Mouse (Mus musculus) CD8-positive naive resting alpha-beta T cell, adult 2 months (primary cell): ENCODE results near the gene Slc35e3.
"Not testable (repeated sequence)": the region's sequence is repeated elsewhere in the genome, so short reads cannot be mapped to it uniquely, and the experiment has no call there.

Source experiments
- DNase-seq, 2 experiments: peaks; one replicate each; pipeline ENCODE4 v3.0.0; 2022; ENCODE audit warnings: low read depth in 2 of 2, low spot score in 2 of 2

Gene Slc35e3

DNA sequence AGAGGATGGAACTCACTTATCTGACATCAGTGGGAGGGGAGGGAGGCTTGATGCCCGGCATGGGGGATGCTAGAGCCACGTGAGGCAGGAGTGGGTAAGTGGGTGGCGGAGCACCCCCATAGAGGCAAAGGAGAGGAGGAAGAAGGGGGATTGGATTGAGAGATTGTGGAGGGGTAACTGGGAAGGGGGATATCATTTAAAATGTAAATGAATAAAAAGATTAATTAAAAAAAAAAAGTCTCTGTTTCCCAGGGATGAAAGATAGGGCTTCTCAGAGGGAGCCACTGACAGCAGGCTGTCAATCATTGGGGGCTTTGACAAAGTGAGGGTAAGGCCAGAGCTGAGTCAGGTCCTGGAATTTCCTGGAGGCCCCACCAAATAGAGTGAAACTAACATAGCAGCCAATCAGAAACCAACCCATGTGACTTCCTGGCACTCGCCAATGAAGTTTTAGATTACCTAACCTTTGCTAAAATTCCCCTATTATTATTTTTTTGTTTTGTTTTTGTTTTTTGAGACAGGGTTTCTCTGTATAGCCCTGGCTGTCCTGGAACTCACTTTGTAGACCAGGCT, 31.2 kb downstream of the Slc35e3 start:
- no peak for DNase-seq

DNA sequence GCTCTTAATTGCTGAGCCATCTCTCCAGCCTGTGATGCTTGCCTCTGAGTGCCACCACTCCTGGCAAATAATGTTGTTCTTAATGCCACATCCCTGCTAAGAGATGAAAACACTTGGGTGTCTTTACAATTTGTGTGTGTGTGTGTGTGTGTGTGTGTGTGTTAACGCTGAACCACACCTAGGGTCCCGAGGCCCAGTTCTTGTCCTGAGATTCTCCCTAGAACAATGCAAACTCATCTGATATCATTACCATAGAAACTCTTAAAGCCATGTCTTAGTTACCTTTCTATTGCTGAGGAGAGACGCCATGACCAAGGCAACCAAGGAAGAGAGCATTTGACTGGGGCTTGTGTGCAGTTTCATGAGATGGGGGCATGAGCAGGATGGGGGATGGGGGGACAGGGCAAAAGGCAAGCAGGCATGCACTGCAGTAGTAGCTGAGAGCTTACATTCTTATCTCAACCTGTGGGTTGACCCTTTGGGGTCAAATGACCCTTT, 32.1 kb downstream of the Slc35e3 start:
- DNase-seq = no peak

DNA sequence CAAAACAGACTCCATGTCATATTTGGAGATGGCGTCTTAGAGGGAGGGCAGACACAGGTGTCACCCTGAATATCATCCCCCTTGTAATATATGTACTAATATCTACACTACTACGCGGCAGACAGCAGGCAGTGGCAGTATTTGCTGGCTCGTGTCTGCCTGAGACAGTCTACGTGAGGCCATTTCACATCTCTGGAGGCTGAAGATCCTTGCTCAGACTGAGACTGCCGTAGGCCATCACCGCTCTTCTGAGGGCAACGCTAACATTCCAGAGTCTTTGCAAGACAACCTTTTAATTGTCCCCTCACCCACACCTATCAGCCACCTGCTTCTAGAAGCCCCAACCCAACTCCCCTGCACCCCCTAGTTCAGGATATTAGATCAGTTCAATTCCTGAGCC, 32.7 kb downstream of the Slc35e3 start:
- no peak for DNase-seq

DNA sequence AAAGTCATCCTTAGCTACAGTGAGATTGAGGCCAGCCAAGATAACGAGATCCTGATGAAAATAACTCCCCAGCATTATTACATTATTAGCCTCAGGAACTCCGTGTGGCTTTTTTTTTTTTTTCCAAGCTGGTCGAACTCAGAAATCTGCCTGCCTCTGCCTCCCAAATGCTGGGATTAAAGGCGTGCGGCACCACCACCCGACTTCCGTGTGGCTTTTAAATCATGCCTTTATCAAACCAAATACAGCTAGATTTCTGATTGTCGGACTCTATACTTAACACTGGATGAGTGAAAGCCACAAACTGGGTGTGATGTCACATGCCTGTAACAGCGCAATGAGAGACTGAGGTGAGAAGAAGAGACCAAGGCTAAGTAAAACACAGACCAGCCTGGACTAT, 33.3 kb downstream of the Slc35e3 start:
- no peak for DNase-seq

DNA sequence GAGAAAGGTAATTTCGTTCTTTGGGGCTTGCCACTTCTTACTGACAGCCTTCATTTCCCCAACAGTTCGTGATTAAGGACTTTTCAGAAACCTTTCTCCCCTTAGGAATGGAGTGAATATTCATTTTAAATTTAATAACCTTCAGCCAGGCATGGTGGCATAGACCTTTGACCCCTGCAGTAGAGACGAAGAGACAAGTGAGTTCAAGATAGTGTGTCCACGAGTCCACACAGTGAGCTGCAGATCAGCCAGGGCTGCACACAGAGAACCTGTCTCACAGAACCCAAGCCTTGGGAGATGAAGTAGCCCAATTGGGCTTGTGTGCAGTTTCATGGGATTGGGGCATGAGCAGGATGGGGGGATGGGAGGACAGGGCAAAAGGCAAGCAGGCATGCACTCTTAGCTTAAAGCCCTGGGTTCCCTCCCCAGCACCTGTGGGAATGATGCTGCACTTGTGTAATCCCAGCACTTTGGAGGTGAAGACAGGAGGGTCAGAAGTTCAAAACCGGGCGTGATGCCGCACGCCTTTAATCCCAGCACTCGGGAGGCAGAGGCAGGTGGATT, 33.9 kb downstream of the Slc35e3 start:
- DNase-seq = no peak

DNA sequence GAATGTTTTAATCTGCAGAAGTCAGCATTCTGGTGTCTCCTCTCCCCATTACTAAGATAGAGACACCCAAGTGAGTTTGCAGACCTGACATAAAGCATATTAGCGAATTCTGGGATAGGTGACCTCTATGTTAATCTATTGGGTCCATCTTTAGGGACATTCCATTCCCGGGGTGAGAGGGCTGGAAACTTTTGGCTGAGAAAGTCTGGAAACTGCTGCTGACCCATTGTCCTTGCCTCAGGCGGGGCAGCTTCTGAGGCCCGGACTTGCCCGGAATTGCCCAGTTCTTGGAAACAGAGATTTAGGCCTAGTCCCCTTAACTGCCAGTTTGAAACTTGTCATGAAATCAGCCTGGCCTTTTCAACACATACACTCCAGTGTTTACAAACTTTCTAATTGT, 34.8 kb downstream of the Slc35e3 start:
- DNase-seq = no peak

DNA sequence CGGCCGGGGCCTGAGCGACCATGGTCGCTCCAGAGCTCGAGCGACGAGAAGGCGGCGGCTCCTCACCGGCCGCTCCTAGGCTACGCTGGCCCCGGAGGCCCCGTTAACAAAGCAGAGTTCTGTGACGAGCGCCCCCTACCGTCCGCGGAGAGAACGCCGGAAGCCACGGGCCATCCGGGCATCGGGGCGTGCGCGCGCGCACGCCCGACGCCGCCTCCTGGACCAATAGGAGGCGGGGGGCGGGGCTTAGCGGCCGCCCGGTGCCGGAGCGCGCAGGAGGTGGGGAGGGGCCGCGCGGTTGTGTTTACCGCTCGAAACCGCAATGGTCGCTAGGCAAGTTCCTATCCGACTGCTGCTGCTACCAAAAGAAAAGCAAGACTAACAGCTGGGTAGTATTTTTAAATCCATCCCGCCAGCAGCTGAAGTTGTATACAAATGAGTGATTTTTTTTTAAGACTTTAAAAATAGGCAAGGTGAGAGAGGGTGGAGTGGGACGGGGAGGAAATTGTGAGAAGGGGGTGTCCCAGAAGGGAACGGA, 35.5 kb downstream of the Slc35e3 start, which contains the start of gene Mdm2:
TSS of gene Mdm2 (minus strand) at position 155 of the 538 bp plus-strand sequence.
- DNase-seq = peak; percentile 95 to 96

DNA sequence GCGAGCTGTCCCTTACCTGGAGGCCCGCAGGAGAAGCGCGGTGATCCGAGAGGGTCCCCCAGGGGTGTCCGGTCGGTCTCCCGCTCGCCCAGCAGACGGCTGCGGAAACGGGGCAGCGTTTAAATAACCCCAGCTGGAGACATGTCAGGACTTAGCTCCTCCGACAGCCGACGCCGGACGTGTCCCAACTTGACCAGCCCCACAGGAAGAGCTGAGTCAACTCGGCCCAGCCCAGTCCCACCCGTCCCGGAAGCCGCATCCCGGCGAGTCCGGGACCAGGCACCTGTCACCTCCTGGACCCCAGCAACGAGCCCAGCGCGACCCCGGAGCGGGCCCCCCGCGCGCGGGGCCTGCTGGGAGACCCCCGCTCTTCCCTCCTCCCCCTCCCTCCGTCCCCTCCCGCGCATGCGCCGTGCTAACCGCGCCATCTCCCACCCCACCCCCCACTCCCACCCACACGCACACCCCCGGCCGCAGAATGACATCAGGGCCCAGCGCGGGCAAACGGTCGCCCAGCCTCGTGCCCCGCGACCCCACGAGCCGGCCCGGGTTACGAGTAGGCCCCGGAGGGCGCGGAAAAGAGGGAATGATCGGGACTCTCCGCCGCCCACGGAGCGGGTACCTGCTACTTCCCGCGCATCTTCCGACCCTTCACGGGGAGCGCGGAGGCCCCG, 36.1 kb downstream of the Slc35e3 start:
- DNase-seq = peak; percentile 49 to 52

DNA sequence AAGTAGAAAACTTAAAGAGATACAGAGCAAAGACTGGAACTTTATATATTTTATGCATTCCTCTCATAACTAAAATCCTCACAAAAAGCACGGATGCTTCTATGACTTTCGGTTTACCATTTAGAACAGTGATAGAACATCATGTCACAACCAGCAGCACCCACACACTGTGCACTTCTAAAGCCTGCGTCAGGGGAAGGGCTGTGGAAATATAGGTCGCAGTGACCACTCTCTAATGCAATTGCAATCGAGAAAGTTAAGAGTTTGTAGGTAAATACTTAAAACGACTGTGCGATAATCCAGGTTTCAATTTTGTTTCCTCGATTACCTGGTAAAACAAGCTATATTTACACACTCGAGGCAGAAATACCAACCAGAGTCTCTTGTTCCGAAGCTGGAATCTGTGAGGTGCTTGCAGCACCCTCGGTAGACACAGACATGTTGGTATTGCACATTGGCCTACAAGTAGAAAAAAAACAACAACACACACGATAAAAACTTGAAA, 36.8 kb downstream of the Slc35e3 start:
- DNase-seq = no peak

DNA sequence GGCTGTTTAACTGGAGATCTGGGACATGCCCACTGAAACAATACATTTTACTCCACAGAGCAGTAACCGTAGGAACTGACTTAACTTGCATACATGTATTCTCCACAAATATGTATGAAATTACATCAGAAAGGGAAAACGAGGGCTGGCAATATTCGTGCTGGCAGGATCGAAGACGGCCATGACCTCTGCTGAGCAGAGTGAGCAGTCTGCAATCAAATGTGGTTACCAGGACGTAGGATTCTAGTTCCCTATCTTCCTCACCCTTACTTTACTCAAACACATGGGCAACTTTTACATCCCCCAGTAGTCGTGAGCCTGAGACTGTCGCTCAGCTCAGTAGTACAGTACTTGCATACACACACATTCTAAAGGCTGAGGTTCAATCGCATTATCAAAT, 37.3 kb downstream of the Slc35e3 start:
- no peak for DNase-seq

DNA sequence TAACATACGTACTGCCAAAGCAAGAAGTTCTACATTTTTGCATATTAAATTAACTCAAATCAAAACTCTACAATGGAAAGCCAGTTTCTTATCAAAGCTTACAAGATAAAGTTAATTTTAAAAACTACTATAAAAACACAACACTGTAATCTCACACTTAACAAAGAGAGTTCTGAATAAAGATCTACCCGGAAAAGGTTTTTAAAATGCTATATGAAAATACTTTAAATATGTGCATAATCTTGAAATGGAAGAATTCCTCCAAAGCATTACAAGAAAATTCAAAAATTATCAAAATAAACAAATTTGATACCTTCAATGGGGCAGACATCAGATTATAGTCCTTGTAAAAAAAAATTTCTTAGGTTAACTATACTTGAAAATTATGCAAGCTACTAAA, 37.8 kb downstream of the Slc35e3 start:
- no peak for DNase-seq

DNA sequence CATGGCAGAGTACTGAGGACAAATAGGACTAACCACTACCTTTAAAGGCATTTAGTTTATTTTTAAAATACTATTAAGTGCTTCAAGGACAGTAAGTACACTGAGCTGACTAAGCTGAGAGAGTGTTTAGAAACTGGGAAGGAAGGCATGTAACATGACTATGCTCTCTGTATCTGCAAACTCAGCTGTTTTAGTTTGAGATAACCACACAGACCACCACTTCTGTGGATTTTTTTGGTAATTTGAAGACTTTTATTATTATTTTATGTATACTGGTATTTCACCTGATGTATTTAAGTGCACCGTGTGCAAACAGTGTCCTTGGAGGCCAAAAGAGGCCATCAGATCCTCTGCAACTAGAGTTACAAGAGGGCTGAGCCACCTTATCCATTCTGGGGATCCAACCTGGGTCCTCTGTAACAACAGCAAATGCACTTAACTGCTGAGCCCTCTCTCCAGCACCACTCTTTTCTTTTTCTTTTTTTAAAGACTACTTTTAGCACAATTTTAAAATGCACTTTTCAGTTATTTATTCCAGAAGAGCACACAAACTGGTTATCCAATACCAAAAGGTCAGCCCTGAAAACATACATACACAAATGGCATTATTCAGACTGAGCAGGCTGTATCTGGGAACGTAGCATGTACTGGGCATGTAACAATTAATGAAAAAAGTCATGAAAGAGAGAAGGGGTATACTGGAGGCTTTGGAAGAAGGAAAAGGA, 38.9 kb downstream of the Slc35e3 start:
- no peak for DNase-seq

DNA sequence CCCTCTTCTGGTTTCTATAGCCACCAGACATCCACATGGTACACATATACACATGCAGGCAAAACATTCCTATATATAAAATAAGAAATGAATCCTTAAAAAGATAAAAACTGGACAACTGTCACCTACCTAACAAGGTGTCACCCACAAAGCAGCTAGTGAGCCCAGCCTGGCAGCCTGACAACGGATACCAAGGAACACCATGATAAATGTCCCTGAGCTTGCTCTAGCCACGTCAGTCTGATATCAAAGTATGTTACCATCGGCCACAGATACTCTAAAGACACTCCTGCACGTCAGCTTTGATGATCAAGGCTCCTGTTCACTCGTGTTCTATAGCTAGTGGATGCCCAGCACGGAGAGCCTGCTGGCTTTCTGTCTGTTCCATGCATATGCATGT, 39.7 kb downstream of the Slc35e3 start:
- DNase-seq = no peak

DNA sequence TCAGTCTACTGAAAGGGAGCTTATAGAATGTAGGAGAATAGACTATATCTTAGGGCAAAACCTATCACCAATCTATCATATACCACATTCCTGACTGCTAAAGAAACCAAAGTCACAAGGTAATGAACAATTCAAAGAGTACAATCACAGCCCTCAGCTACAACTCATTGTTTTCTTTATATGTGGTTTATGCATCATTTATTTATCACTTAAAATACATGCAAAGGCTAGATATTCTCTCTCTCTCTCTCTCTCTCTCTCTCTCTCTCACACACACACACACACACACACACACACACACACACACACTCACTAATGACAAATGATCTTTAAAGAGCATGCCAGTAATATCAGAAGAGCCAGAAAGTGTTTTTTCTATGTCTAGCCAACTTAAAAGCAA, 40.4 kb downstream of the Slc35e3 start:
- DNase-seq = no peak

DNA sequence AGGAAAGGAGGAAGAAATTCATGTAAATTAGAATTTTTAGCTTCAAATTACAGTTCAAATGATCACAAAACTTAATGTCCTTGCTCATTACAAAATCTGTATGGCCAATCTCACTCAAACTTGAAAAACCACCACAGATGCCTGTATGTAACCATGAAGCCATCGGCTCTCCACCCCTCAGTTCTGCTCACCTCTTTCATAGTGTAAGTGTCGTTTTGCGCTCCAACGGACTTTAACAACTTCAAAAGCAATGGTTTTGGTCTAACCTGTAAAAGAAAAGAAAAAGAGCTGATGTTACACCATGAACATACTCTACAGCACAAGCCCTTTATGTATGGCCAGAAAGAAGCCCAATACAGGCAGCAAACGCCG, 41.2 kb downstream of the Slc35e3 start:
- DNase-seq = no peak

DNA sequence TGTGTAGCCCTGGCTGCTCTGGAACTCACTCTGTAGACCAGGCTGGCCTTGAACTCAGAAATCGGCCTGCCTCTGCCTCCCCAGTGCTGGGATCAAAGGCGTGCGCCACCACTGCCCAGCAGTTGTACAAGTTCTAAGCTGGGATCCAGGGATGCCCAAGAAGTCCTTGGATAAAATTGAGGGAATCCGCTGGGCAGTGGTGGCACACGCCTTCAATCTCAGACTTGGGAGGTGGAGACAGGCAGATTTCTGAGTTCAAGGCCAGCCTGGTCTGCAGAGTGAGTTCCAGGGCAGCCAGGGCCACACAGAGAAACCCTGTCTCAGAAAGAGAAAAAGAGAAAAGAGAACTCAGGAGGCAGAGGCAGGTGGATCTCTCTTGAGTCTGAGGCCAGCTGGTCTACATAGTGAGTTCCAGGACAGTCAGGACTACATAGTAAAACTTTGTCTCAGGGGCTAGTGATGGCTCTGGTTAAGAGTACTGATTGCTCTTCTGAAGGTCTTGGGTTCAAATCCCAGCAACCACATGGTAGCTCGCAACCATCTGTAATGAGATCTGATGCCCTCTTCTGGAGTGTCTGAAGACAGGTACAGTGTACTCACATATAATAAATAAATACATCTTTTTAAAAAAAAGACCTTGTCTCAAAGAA, 41.7 kb downstream of the Slc35e3 start:
- not testable (repeated sequence) for DNase-seq

DNA sequence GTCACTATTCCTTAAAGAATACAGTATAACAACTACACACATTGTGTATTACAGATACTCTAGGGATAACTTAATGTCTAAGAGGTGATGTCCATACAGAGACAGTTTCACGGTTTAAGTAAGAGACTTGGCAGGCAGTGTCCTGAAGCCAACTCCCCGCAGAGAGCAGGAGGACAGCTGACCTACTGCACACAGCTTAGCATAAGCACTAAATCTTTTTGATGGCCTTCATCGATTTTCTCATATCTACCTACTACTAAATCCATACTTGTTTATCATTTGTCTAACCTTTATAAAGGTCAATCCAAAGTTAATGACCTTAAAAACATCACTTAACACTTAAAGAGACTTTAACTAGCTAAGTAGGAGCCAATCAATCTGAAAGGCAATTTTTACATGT, 42.7 kb downstream of the Slc35e3 start:
- no peak for DNase-seq

DNA sequence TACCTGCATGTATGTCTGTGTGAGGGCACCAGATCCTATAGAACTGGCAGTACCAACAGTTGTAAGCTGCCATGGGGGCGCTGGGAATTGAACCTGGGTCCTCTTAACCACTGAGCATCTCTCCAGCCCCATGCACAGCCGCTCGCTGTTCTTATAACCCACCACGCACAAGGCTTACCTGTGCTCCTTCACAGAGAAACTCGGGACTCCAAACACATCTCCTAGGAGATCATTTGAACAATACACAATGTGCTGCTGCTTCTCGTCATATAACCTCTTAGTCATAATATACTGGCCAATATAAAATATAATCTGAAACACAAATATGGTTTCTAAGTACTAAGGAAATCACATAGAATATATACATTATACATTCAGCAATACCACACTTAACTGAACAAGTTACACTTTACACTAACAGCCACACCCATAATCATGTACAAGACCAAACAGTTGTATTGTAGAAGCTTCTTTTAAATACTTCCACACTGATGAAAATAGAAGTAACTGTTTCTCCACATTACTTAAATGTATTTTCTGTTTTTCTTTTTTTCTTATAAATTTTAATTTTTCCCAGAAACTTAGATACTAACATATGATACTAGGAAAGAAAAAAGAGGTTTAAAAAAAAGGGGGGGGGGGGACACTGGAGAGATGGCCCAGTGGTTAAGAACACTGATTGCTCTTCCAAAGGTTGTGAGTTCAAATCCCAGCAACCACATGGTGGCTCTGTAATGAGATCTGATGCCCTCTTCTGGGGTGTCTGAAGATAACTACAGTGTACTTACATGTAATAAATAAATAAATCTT, 43.9 kb downstream of the Slc35e3 start:
- DNase-seq = no peak

DNA sequence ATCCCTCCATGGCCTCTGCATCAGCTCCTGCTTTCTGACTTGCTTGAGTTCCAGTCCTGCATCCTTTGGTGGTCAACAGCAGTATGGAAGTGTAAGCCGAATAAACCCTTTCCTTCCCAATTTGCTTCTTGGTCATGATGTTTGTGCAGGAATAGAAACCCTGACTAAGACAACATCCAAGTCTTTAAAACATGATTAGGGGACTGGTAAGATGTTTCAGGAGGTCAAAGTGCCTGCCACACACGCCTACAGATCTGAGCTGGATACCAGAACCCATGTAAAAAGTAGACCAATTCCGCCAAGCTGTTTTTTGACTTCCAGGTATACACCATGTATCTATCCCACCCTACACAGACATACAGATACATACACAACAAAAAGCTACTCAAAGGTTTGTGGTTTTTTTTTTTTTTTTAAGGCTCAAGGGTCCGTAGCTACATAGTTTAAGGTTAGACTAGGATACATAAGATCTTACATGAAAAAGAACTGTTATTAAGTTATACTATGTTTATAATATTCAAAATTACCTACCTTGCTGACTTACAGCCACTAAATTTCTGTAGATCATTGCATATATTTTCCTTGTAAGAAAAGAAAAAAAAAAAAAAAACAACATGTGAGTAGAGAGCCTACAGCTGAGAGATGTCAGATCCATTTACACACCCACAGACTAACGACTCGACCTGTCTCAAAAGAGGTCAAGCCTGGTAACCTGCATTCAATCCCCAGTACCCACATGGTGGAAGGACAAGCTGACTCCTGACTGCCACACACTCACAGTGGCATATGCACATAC, 44.9 kb downstream of the Slc35e3 start:
- DNase-seq = no peak
